Mouse (Mus musculus) heart, adult 2 months (tissue): ENCODE data around the gene Cpne2.

Experiments
- CTCF ChIP-seq: fragments of 200-600 bp; IDR thresholded peaks from 2 replicates; pipeline ENCODE4 v1.8.1; 2022; ENCODE audit warnings: antibody characterized with exemption, mild to moderate bottlenecking, moderate library complexity
- POLR2A ChIP-seq: fragments of 200-500 bp; IDR thresholded peaks from 2 replicates; pipeline ENCODE4 v1.6.1; 2011; ENCODE audit warnings: mild to moderate bottlenecking, low read depth, low read length, control low read depth; ENCODE audit not compliant: insufficient read depth

- TF ChIP-seq CTCF (no peak), POLR2A (no peak)
Measured at GRCm38 (mm10) chr8:94489809-94490483, 42.8 kb upstream of the Cpne2 start.
